Mouse (Mus musculus) heart, postnatal 0 days (tissue): ENCODE data around the gene Hc.

Experiments used
- CTCF ChIP-seq: IDR thresholded peaks from 2 replicates; pipeline ENCODE4 v1.5.1; 2016; ENCODE audit warnings: antibody characterized with exemption, control low read depth, low read depth
- EP300 ChIP-seq: IDR thresholded peaks from 2 replicates; pipeline ENCODE4 v1.6.1; 2016; ENCODE audit warnings: antibody characterized with exemption, low read depth

GRCm38 (mm10) chr2:35060256-35060655, 982 bp downstream of the Hc start:
- TF ChIP-seq CTCF (no peak), EP300 (no peak)
